In the genomic region with DNA sequence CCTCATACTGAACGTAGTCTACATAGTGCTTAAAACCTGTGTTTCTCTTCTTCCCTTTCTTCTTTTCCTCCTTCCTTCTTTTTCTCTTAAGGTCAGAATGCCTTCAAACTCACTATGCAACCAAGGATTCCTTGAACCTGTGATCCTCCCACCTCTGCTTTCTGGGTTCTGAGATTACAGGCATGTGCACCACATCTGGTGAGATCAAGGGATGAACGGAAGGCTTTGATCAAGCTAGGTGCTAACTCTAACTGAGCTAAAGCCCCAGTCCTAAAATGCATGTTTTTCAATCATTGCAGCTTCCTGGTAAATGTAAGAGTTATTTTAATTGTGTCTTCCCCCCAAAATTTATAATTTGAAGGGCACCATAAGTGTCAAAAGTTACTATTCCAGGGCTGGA, we compare ENCODE assay signal across 6 mouse cellular contexts.
"Had no signal": no experiment of that assay in that cellular context is flagged by ENCODE, and none has a peak within 500 bp of the region (broad histone marks: within the 10 kb centered on the region; RNA-seq: fewer than 3 reads in every experiment).

No protein-coding gene starts in this region.

- DNase-seq: lung, adult 18-20 months; lung, postnatal 10 days; lung, postnatal 4 days; midbrain, embryonic 14.5 days; right cerebral cortex, postnatal 14 days; thymus, postnatal 4 days had no signal
